Mouse (Mus musculus) stomach, embryonic 16.5 days (tissue): ENCODE data around the gene Aida. TPM values are rescaled to one million over a fixed set of nuclear protein-coding genes. Genes with fewer than 3 reads are reported as not detected.

Experiments
- ATAC-seq: fragments of 200-750 bp; cut with Nextera tagmentation; 2 replicates; pipeline ENCODE4 v1.8.0; 2017; ENCODE audit warnings: moderate number of reproducible peaks, moderate TSS enrichment; ENCODE audit not compliant: insufficient read depth, low FRiP score
- H3K27ac ChIP-seq: fragments of 300-500 bp; sonication (generic); 2 replicates; pipeline ENCODE4 v1.5.1; 2014; ENCODE audit warnings: low read length
- H3K27me3 ChIP-seq: fragments of 300-500 bp; sonication (generic); 2 replicates; pipeline ENCODE4 v1.6.1; 2014; ENCODE audit warnings: low read length, control low read depth, mixed read lengths; ENCODE audit not compliant: control insufficient read depth, insufficient read depth
- H3K36me3 ChIP-seq: fragments of 300-500 bp; sonication (generic); 2 replicates; pipeline ENCODE4 v1.6.1; 2014; ENCODE audit warnings: low read length; ENCODE audit not compliant: control insufficient read depth, insufficient read depth
- H3K4me1 ChIP-seq: fragments of 300-500 bp; sonication (generic); 2 replicates; pipeline ENCODE4 v1.6.1; 2014; ENCODE audit warnings: low read length, control low read depth, mixed read lengths; ENCODE audit not compliant: control insufficient read depth, insufficient read depth
- H3K4me2 ChIP-seq: fragments of 300-500 bp; sonication (generic); 2 replicates; pipeline ENCODE4 v1.6.1; 2014; ENCODE audit warnings: low read depth, low read length, mixed read lengths
- H3K4me3 ChIP-seq: fragments of 300-500 bp; sonication (generic); replicated peaks from 2 replicates; pipeline ENCODE4 v1.5.1; 2014; ENCODE audit warnings: mild to moderate bottlenecking, low read length
- H3K9ac ChIP-seq: fragments of 300-500 bp; sonication (generic); 2 replicates; pipeline ENCODE4 v1.6.1; 2014; ENCODE audit warnings: low read length
- H3K9me3 ChIP-seq: fragments of 300-500 bp; sonication (generic); replicated peaks from 2 replicates; pipeline ENCODE4 v1.6.1; 2016; ENCODE audit warnings: low read length, control low read depth; ENCODE audit not compliant: control insufficient read depth
- WGBS: fragments of 180-500 bp; shearing (Covaris S2); extraction: QIAGEN DNeasy Blood & Tissue Kit; methylation state at CpG from one replicate; pipeline ENCODE4 v1.1.7; 2014; 5-methylcytosine and 5-hydroxymethylcytosine counted together
- polyA plus RNA-seq: library from polyadenylated mRNA; unstranded; fragments of >200 nt; fragmentation: Nextera tagmentation; extraction: Ambion mirVana; gene quantifications from 2 replicates; pipeline ENCODE4 v1.2.1, GENCODE M21; 2015

The Aida gene
- polyA plus RNA-seq, 1 experiment from 2014 or later, result 37.8 TPM

GRCm38 (mm10) chr1:183366361-183366760 lies 70.0 kb downstream of the Aida start:
- no peak overlapping the region for H3K4me2 ChIP-seq
- no peak overlapping the region for H3K9ac ChIP-seq
- H3K4me3 ChIP-seq, result no peak overlapping the region
- no peak for ATAC-seq
- H3K27ac ChIP-seq, result no peak overlapping the region
- 82% methylated on average over 5 of the region's 5 CpGs for WGBS
- no peaks in the 10 kb centered on the region for H3K9me3 ChIP-seq
- no peaks in the 10 kb centered on the region for H3K27me3 ChIP-seq
- peaks cover 11% of the 10 kb centered on the region for H3K4me1 ChIP-seq
- no peaks in the 10 kb centered on the region; the same call in 1 of the 2 replicates for H3K36me3 ChIP-seq

- Histone ChIP-seq H3K4me1 (peaks cover 11% of the 10 kb centered on the region), H3K27ac (peak overlapping the region; percentile 55), H3K9me3 (no peaks in the 10 kb centered on the region), H3K4me3 (peak overlapping the region; percentile 67), H3K9ac (peak overlapping the region; percentile 91), H3K36me3 (no peaks in the 10 kb centered on the region), H3K4me2 (peak overlapping the region; percentile 91), H3K27me3 (no peaks in the 10 kb centered on the region)
- under 1% methylated on average over 56 of the region's 56 CpGs for WGBS
- ATAC-seq, result peak; percentile 59
Observed at GRCm38 (mm10) chr1:183368601-183369400, 72.4 kb downstream of the Aida start.

GRCm38 (mm10) chr1:183369427-183370014 lies 73.1 kb downstream of the Aida start, which contains the start of gene Mia3:
Gene Mia3, minus strand, starts transcription at chr1:183369553.
- H3K27ac ChIP-seq, result peak within 1 kb of the TSS; percentile 71
- peak within 1 kb of the TSS; percentile 91 for H3K4me2 ChIP-seq
- H3K4me1 ChIP-seq, result peaks cover 11% of the 10 kb centered on the region
- no peaks in the 10 kb centered on the region for H3K9me3 ChIP-seq
- ATAC-seq, result peak; percentile 98
- H3K27me3 ChIP-seq, result no peaks in the 10 kb centered on the region
- H3K36me3 ChIP-seq, result no peaks in the 10 kb centered on the region
- under 1% methylated on average over 47 of the region's 51 CpGs for WGBS
- peak within 1 kb of the TSS; percentile 91 for H3K9ac ChIP-seq
- peak within 1 kb of the TSS; percentile 67 for H3K4me3 ChIP-seq

GRCm38 (mm10) chr1:183374728-183375127 lies 78.3 kb downstream of the Aida start:
- Histone ChIP-seq H3K4me1 (no peaks in the 10 kb centered on the region), H3K27ac (no peak overlapping the region), H3K9me3 (0 out of 2 replicates have a peak, but pooled peaks cover 3% of the 10 kb centered on the region), H3K9ac (no peak overlapping the region), H3K4me3 (no peak overlapping the region), H3K36me3 (no peaks in the 10 kb centered on the region), H3K4me2 (no peak overlapping the region), H3K27me3 (no peaks in the 10 kb centered on the region)
- WGBS, result 72% methylated on average over 5 of the region's 5 CpGs
- no peak for ATAC-seq

Other genes with a start within 250 kb of the Aida start
- 10.4 and 11.5 TPM in 2 replicates for gene Disp1, start 75.1 kb upstream of the Aida start, polyA plus RNA-seq
- 45.6 and 47.9 TPM in 2 replicates for gene Brox, start 679 bp downstream of the Aida start, polyA plus RNA-seq
- 101 and 105 TPM in 2 replicates for gene Mia3, start 73.0 kb downstream of the Aida start, polyA plus RNA-seq
- 18.9 and 19.4 TPM in 2 replicates for gene Taf1a, start 92.4 kb downstream of the Aida start, polyA plus RNA-seq
- 0.05 and 0.10 TPM in 2 replicates for gene Hhipl2, start 121.6 kb downstream of the Aida start, polyA plus RNA-seq